Mouse (Mus musculus) ovary, postnatal 14 days (tissue): Measurements from ENCODE around the gene Bcan.
A peak's percentile ranks its signal among the peaks of the same experiment; 100 is the strongest.

Experiments
- DNase-seq: peaks from one replicate; pipeline ENCODE4 v3.0.0; 2022; ENCODE audit warnings: low spot score

The Bcan gene

GRCm38 (mm10) chr3:87972203-87972664 is 27.8 kb downstream of the Bcan start:
- no peak for DNase-seq

- DNase-seq: no peak
These were observed 28.4 kb downstream of the Bcan start for GRCm38 (mm10) chr3:87971489-87972202.

- no peak for DNase-seq
These were observed 29.0 kb downstream of the Bcan start, which contains the start of gene Nes for GRCm38 (mm10) chr3:87970939-87971488. TSS of gene Nes (plus strand) at chr3:87971078.

- DNase-seq: no peak
These were observed 29.7 kb downstream of the Bcan start for GRCm38 (mm10) chr3:87970184-87970938.

GRCm38 (mm10) chr3:87960586-87961191 is 39.3 kb downstream of the Bcan start:
- DNase-seq: peak; percentile 82

- no peak for DNase-seq
These were observed 39.8 kb downstream of the Bcan start for GRCm38 (mm10) chr3:87960191-87960585.

- no peak for DNase-seq
These were observed 40.7 kb downstream of the Bcan start for GRCm38 (mm10) chr3:87959371-87959770.

GRCm38 (mm10) chr3:87958967-87959366 is 41.1 kb downstream of the Bcan start:
- no peak for DNase-seq

GRCm38 (mm10) chr3:87958476-87958875 is 41.6 kb downstream of the Bcan start:
- no peak for DNase-seq

- DNase-seq: no peak
These were observed 42.0 kb downstream of the Bcan start for GRCm38 (mm10) chr3:87958056-87958455.

- DNase-seq: no peak
These were observed 47.6 kb downstream of the Bcan start for GRCm38 (mm10) chr3:87952440-87952839.

GRCm38 (mm10) chr3:87951946-87952345 is 48.1 kb downstream of the Bcan start:
- DNase-seq: no peak

GRCm38 (mm10) chr3:87949955-87950515 is 50.0 kb downstream of the Bcan start:
- DNase-seq: no peak

- no peak for DNase-seq
These were observed 50.6 kb downstream of the Bcan start for GRCm38 (mm10) chr3:87949266-87949954.

- no peak for DNase-seq
These were observed 51.4 kb downstream of the Bcan start, which contains the start of gene Crabp2 for GRCm38 (mm10) chr3:87948378-87949265. TSS of gene Crabp2 (plus strand) at chr3:87948666.

- no peak for DNase-seq
These were observed 52.2 kb downstream of the Bcan start for GRCm38 (mm10) chr3:87947811-87948199.

GRCm38 (mm10) chr3:87947056-87947810 is 52.8 kb downstream of the Bcan start:
- DNase-seq: no peak

GRCm38 (mm10) chr3:87946541-87946860 is 53.5 kb downstream of the Bcan start:
- no peak for DNase-seq

GRCm38 (mm10) chr3:87945781-87946540 is 54.1 kb downstream of the Bcan start:
- no peak for DNase-seq
